Mouse (Mus musculus) hindlimb bud, embryonic 11.5 days (tissue): ENCODE data around the gene Irak3.
"Not testable (repeated sequence)": the region's sequence is repeated elsewhere in the genome, so short reads cannot be mapped to it uniquely, and the experiment has no call there.

Experiments
- DNase-seq: peaks from one replicate; pipeline ENCODE4 v3.0.0-alpha.2; 2012; ENCODE audit warnings: low read depth, low spot score; ENCODE audit errors: extremely low spot score

Gene Irak3

DNA sequence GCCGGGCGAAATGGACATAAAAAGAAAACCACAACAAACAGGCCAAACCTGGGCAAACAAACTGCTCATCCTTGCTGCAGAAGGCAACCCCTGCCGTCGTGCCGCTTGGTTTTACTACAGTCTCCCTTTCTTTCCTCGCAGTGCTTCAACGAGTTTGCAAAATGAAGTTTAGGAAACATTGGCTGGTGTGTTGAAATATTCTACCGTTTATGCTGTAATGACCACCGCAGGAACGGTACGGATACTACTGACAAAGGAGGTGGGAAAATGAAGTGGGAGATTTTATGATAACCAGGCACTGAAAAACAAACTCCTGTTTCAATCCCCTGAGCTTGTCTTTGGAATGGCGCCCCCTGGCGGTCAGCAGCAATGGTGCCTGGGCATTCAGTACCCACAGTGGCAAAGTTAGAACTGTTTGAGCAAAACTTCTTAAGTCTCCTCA, at the start of gene Irak3:
Gene Irak3, minus strand, starts transcription at position 170 of the 442 bp plus-strand sequence.
- peak; percentile 81 for DNase-seq

DNA sequence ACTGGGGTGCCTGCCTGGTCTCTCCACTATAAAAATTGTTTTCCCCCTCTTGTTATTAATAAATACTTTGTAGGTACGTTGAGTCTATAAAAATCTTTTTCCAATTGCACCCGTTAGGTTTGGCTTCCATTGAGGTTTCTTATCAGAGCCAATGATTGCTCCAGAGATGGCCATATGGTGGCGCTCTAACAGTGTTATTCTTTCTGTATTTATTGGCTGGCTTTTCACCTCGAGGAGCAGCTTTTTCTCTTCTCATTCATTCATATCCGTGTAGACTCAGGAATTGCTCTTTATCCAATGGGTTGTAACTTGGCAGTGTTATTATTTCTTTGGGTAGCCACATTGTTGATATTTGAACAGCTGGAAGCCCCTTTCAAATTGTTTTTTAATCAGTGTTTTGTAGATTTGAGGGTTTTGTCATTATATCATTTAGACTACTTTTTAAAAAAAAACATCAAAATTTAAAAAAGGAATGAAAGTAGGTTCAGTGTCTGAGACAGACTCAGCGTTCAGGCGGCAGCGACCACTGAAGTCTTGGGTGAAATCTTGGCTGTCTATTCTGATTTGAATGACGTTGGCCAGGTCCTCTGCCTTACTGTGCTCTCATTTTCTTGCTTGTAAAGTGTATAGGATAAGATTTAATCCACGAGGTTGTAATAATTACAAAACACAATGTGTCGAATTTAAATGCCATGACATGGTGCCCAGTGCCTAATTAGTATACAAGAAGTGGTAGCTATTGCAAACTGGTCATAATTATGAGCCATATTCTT, 49.2 kb upstream of the Irak3 start:
- DNase-seq, result no peak

DNA sequence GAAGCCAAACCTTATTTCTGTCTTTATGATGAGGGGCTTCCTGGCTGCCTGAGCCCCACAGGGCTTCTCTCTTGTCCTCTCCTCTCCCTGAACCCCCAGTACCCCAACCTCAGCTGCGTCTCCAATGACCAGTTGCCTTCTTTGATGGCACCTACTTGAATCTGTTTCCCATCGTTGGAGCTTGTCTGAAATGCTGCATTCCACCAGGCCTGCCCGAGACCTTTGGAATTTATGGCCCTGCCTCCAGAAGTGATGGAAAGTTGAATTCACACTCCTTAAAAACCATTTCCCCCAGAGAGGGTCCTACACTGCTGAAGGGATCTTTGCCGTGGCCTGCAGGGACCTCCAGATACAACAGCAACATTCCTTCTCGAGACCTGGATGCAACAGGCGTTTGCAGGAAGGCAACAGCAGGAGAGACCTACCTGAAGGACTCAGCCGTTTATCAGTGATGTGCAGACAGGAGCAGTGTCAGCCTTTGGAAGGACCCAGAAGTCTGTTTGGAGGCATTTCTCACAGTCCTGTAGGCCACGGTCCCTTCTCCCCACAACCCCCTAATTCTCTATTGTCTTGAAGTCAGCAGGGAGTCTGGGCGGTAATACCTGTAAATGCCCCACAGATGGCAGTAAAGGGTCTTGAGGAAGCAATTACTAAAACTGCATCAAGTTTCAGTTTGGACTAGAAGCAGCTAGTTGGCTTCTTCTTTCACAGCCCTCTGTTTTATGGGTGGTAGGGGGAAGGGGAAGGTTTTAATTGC, 45.2 kb upstream of the Irak3 start:
- peak; percentile 98 for DNase-seq

- DNase-seq, result no peak
Measured at GRCm38 (mm10) chr10:120245681-120246080, 43.8 kb upstream of the Irak3 start.

DNA sequence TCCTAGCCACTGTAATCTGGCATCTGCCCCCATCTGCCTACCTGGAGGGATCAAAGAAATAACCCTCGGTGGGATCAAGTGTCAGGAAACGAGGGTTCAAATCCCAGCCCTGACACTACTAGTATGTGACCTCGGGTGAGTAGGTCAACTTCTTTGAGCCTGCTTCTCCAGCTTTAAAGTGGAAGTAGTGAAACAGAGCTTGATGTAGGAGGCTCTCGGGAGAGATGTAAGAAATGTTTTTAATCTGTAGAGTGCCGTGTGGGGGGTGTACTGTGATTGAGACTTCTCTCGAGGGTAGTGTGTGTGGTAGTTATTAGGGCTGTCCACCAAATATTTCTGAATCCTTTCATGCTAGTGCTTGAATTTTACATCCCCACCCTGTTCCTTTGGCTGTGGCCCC, 40.5 kb upstream of the Irak3 start:
- DNase-seq, result no peak

- no peak for DNase-seq
Measured at GRCm38 (mm10) chr10:120239476-120239875, 37.5 kb upstream of the Irak3 start.

DNA sequence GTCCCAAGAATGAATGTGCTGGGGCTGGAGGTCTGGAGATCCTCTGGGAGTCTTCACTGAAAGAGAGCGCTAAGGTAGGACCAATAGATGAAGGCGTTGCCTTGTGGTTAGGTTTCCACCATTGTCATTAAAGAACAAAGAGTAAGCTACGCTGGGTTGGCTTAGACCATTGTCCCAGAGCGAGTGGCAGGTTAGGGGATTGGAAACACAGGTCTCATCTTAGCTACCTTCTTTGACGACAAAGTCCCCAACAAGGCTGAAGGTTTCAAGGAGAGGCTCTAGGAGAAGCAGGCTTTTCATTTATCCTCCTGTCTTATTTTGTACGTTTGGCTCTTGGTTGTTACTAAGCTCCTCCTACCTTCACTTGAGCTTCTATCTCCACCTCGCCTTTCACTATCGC, 36.3 kb upstream of the Irak3 start:
- no peak for DNase-seq

DNA sequence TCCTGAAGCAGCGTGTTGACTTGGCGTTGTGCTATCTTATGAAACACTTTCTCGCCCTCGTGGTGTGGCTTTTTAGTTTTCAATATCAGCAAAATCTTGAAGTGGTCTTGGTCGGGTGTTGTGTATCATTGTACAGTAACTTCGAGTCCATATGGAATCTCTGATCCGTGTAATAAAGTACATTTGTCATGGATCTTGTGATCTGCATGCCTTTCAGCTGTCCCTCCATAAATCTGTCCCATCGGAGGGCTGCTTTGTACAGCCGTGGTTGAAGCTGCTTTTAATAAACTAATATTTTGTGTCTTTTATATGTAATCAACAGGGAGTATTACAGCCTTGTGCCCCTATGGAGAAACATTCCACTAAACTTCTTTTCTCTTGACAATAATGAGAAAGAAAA, 34.9 kb upstream of the Irak3 start:
- DNase-seq, result no peak

- no peak for DNase-seq
Measured at GRCm38 (mm10) chr10:120233655-120234367, 31.9 kb upstream of the Irak3 start.

DNA sequence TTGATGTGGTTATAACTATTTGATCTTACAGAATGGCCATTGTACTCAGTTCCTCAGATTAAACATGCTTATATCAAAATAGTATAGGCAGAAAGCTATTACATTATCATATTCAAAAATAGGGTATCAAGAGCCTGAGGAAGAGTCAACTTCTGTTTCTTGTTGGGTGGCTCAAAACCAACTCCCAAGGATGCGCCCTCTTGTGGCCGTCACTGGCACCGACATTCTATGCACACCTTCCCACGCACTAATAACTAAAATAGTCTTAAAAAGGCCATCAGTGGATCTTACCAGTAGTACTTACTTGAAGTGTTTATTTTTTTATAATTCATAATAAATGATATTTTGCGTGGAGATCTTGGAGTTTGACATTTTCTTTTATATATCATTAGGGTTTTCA, 29.8 kb upstream of the Irak3 start:
- no peak for DNase-seq

DNA sequence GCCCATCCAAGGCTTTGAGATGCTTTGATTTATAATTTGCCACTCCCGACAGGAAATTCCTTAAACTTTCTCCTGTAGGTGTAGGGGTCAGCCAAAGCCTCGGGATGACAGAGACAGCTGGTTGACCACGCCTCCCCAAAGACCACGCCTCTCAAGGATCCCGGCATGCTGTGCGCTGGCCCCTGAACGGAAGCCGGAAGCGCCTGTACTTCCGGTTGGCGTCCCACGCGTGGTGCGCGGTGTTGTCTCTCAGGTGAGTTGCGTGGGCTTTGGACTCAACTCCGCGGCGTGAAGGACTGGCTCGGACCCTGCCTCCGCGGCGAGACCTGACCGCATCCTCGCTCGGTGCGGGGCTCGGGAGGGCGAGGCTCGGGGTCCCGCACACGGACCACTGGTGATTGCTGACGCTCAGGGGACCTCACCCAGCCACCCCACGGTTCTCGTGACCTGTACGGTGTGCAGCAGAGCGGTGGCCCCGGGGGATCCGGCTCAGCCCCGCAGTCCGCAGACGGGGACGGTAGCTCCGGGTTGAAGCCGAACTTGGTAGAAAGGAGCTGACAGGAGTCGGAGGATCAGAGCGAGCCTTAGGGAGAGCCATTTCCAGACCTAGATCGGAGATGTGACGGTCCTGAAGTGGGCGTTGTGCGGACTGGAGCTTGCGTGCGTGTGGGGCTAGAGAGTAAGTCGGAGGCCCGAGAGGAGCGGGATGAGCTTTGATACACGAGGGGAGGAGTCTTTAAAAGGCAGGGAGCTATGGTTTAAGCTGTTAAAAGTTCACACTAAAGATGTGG, 25.1 kb upstream of the Irak3 start, which contains the start of gene Llph:
Gene Llph, plus strand, starts transcription at position 200 of the 791 bp plus-strand sequence.
- no peak for DNase-seq

DNA sequence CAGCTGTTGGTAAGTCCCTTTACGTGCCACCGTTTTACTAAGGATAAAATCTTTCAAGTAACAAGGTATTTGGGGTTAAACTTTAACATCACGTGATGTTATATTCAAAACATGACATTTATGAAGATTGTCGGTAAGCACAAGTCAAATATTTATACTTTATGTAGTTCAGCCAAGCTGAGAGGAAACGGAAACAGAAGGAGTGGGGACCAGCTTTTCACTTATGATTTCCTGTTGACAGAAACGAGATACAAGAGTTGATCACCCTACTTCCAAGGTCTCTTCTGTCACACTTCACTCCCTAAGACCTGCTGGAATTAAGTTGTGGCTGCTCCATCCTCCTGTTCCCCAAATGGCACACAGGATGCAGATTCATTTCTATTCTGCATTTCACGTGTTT, 18.8 kb upstream of the Irak3 start:
- no peak for DNase-seq

- no peak for DNase-seq
Measured at GRCm38 (mm10) chr10:120219578-120220359, 17.8 kb upstream of the Irak3 start.

GRCm38 (mm10) chr10:120218996-120219395, 17.1 kb upstream of the Irak3 start:
- DNase-seq, result no peak

DNA sequence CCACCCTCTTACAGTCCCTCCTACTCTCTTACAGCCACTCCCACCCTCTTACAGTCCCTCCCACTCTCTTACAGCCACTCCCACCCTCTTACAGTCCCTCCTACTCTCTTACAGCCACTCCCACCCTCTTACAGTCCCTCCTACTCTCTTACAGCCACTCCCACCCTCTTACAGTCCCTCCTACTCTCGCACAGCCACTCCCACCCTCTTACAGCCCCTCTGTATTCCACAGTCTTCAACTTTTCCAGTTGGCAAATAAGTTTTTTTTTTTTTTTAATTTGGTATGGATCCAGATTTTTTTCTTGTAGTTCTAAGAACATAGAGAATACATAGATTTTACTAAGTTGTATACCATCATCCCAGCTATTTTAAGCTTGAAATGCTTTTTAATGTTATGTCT, 15.2 kb upstream of the Irak3 start:
- DNase-seq, result not testable (repeated sequence)

DNA sequence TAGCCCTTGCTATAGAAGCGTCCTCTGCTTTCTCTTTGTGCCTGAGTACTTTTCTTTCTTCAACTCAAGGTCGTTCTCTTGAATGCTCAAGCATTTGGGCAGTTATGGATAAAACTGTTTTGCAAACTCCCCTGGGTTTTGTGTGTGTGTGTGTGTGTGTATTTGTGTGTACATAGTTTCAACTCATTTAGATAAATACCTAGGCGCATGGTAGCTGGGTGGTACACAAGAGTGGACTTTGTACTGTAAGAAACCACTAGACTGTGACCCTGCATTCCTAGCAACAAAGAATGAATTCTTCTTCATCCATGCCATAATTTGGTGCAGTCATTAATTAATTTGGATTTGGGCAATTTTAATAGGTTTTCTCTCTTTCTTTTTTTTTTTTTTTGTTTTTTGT, 8.2 kb upstream of the Irak3 start:
- DNase-seq, result no peak

GRCm38 (mm10) chr10:120209539-120209925, 7.6 kb upstream of the Irak3 start:
- DNase-seq, result no peak

DNA sequence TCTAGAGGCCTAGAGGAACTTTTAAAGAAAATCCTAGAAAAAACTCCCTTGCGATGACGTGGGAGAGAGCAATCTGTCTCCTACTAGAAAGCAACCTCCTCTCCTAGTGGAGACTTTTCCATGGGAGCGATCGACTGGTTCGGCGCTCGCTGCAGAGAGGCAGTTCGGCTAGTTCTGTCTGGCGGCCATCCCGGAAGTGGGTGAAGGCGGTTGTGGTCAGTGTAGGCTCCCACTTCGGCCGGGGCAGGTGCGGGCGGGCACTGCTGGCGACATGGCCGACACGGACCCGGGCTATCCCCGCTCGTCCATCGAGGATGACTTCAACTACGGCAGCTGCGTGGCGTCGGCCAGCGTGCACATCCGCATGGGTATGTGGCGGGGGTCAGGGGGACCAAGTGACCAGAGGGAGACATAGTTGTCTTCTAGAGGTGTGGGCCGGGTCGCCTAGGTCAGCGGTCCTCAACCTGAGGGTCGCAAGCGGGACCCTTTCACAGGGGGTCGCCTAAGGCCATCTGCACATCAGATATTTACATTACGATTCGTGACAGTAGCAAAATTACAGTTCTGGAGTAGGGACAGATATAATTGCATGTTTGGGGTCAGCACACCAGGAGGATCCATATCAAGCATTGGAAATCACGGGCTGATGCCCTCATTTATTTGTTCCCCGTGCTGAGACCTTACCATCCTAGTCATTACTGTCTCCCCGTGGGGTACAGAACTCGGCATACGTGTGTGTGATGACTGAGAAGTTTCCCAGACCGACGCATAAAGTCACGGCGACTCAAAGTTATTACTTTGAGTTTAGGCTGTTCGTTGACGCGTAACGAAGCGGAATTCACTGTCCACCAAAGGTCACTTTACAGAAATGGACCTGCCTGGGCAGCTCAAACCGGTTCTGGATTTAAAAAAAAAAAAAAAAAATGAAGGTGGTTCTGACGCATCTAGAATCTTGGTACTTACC, 6.9 kb upstream of the Irak3 start:
- peak; percentile 47 for DNase-seq

- no peak for DNase-seq
Measured at GRCm38 (mm10) chr10:120208015-120208414, 6.1 kb upstream of the Irak3 start.
